Mouse (Mus musculus): ENCODE measurements around the gene Itgb4. TPM values are rescaled to one million over a fixed set of nuclear protein-coding genes. Genes with fewer than 3 reads are reported as not detected.

The Itgb4 gene
- total and polyA plus RNA-seq, 3 experiments, result 0.69 to 0.85 TPM; not detected in 1

DNA sequence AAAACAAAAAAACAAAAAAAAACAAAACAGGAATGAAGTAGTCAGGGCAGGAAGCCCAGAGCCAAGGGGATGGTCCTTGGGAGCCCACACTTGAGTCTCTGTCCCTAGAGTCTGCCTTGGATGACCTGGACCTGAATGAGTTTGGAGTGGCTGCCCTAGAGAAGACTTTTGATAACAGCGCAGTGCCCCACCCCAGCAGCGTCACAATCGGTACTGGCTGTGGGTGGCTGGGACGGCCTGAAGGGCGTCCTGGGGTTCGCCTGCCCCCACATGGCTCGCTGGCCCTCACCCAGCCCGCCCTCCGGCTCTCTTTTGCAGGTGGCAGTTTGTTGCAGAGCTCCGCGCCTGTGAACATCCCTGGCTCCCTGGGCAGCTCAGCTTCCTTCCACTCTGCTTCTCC lies 81.4 kb downstream of the Itgb4 start:
- H3K36me3 ChIP-seq (ENCODE audit: control insufficient read depth in 1 of 2, insufficient read depth in 2 of 2, low read length in 2 of 2), result peaks cover 26 to 35% of the 10 kb centered on the region in 2 experiments
- DNase-seq (ENCODE audit: low read depth, low spot score), result no peak
- no peaks in the 10 kb centered on the region for H3K27me3 ChIP-seq (ENCODE audit: control insufficient read depth in 1 of 2, insufficient read depth in 2 of 2, low read length in 2 of 2)
- peaks cover 21 to 48% of the 10 kb centered on the region in 2 experiments for H3K4me1 ChIP-seq (ENCODE audit: control insufficient read depth in 1 of 2, insufficient read depth in 2 of 2, low read length in 2 of 2)
- no peak overlapping the region for H3K9ac ChIP-seq (ENCODE audit: control insufficient read depth, low read depth, low read length, poor library complexity, severe bottlenecking)
- H3K27ac ChIP-seq (ENCODE audit: control insufficient read depth, low read depth, low read length), result no peak overlapping the region
- TF ChIP-seq CTCF (IDR thresholded peaks at IDR 0.05 in 2 of 3, conservative IDR thresholded peaks at IDR 0.05 in 1 of 3; ENCODE audit: control insufficient read depth in 1 of 3, insufficient read depth in 1 of 3, low read depth in 2 of 3, low read length in 3 of 3, poor library complexity in 1 of 3, severe bottlenecking in 1 of 3), result no peak
- no peak for TF ChIP-seq USF1 (IDR thresholded peaks at IDR 0.05; ENCODE audit: low read depth, low read length)
- TF ChIP-seq CHD1 (IDR thresholded peaks at IDR 0.05; ENCODE audit: low read depth, low read length), result no peak
- no peak for TF ChIP-seq MAFK (IDR thresholded peaks at IDR 0.05; ENCODE audit: borderline replicate concordance, low read depth, low read length)
- no peak for TF ChIP-seq ELF1 (IDR thresholded peaks at IDR 0.05; ENCODE audit: low read depth, low read length)
- TF ChIP-seq NRF1 (IDR thresholded peaks at IDR 0.05; ENCODE audit: insufficient read depth, low read depth, low read length, poor library complexity, severe bottlenecking), result no peak
- no peak for TF ChIP-seq RCOR1 (IDR thresholded peaks at IDR 0.05; ENCODE audit: low read depth, low read length)
- no peak for TF ChIP-seq MAX (IDR thresholded peaks at IDR 0.05; ENCODE audit: low read length)
- no peak for TF ChIP-seq JUND (IDR thresholded peaks at IDR 0.05; ENCODE audit: low read depth, low read length)
- no peak for TF ChIP-seq SMC3 (IDR thresholded peaks at IDR 0.05; ENCODE audit: low read depth, low read length)
- no peak for TF ChIP-seq GATA1 (IDR thresholded peaks at IDR 0.05; ENCODE audit: low read depth, low read length)
- no peak for TF ChIP-seq GABPA (IDR thresholded peaks at IDR 0.05; ENCODE audit: low read depth, low read length)
- no peak for TF ChIP-seq MYC (IDR thresholded peaks at IDR 0.05; ENCODE audit: low read depth, low read length)
- no peak for TF ChIP-seq BHLHE40 (IDR thresholded peaks at IDR 0.05; ENCODE audit: borderline replicate concordance, low read depth, low read length)
- TF ChIP-seq MAZ (IDR thresholded peaks at IDR 0.05; ENCODE audit: low read depth, low read length), result no peak
- TF ChIP-seq MXI1 (IDR thresholded peaks at IDR 0.05; ENCODE audit: low read depth, low read length), result no peak
- no peak for TF ChIP-seq TCF12 (IDR thresholded peaks at IDR 0.05; ENCODE audit: low read depth, low read length)
- TF ChIP-seq MEF2A (IDR thresholded peaks at IDR 0.05; ENCODE audit: extremely low read depth, insufficient replicate concordance, low read depth, low read length, poor library complexity, severe bottlenecking), result no peak
- no peak for TF ChIP-seq ZKSCAN1 (IDR thresholded peaks at IDR 0.05; ENCODE audit: low read depth, low read length)
- no peak for TF ChIP-seq UBTF (IDR thresholded peaks at IDR 0.05; ENCODE audit: borderline replicate concordance, insufficient read depth, low read depth, low read length)
- H3K79me2 ChIP-seq (ENCODE audit: control insufficient read depth, insufficient read depth, low read length, poor library complexity), result no peaks in the 10 kb centered on the region
- no peak overlapping the region for H3K4me3 ChIP-seq (ENCODE audit: control insufficient read depth in 1 of 2, insufficient read depth in 1 of 2, low read depth in 2 of 2, low read length in 2 of 2)
- H3K9me3 ChIP-seq (replicated peaks; ENCODE audit: insufficient read depth, low read length), result no peaks in the 10 kb centered on the region

Data from MEL (cell line).